Mouse (Mus musculus): ENCODE data around the gene 1110002E22Rik. TPM values are rescaled to one million over a fixed set of nuclear protein-coding genes. Genes with fewer than 3 reads are reported as not detected.
A peak's percentile ranks its signal among the peaks of the same experiment; 100 is the strongest.

The 1110002E22Rik gene
- total and polyA plus RNA-seq, 2 experiments from 2014 or later, result 0.07 to 0.19 TPM

GRCm38 (mm10) chr3:138062673-138063072, 2.2 kb upstream of the 1110002E22Rik start:
- TF ChIP-seq CTCF (IDR thresholded peaks at IDR 0.05; ENCODE audit: low read depth), result no peak
- Histone ChIP-seq H3K9ac (no peak overlapping the region), H3K27ac (ENCODE audit: low read depth, low read length) (no peak overlapping the region), H3K4me2 (ENCODE audit: low read depth) (no peak overlapping the region), H3K9me3 (ENCODE audit: low read length) (no peaks in the 10 kb centered on the region), H3K36me3 (ENCODE audit: insufficient read depth) (no peaks in the 10 kb centered on the region), H3K4me1 (ENCODE audit: insufficient read depth) (peaks cover 12% of the 10 kb centered on the region), H3K27me3 (ENCODE audit: insufficient read depth, low read length) (no peaks in the 10 kb centered on the region), H3K4me3 (ENCODE audit: low read depth, low read length) (no peak overlapping the region)
- DNase-seq, result no peak
- no peak for ATAC-seq
- whole genome bisulfite sequencing, result 65% methylated on average over 4 of the region's 4 CpGs

DNA sequence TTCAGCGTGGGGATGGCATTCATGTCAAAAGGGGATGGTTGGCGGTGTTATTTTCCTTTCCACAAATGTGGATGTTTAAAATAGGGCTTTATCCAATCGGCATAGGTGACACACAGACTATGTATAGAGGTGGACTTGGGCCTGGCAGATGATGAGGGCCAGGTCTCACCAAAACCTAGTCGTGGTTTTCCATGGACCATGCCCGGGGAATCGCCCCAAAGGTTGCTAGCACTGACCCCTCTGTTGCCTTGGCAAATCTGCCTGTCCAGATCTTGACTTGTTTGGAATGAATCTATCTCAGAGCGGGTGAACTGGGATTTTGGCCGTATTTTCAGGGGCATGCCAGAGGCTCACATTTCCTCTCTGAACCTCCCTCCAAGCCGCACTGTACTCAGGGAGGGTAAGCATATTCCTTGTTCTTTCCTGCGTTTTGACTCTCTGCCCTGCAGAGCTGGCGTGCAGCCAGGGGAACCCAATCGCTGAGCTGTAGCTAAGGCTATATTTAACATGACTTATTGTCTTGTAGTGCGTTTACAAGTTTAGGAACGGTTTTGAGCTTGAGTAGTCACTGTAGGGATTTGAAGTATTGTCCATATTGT, 1.0 kb upstream of the 1110002E22Rik start:
- Histone ChIP-seq H3K4me1 (ENCODE audit: insufficient read depth) (peaks cover 12% of the 10 kb centered on the region), H3K9ac (no peak overlapping the region), H3K27ac (ENCODE audit: low read depth, low read length) (no peak overlapping the region), H3K4me3 (ENCODE audit: low read depth, low read length) (no peak overlapping the region), H3K9me3 (ENCODE audit: low read length) (no peaks in the 10 kb centered on the region), H3K27me3 (ENCODE audit: insufficient read depth, low read length) (no peaks in the 10 kb centered on the region), H3K4me2 (ENCODE audit: low read depth) (no peak overlapping the region), H3K36me3 (ENCODE audit: insufficient read depth) (no peaks in the 10 kb centered on the region)
- WGBS, result 50% methylated on average over 14 of the region's 14 CpGs
- DNase-seq (peak; percentile 53), ATAC-seq (peak; percentile 49; the same call in 1 of the 2 replicates)
- TF ChIP-seq CTCF (IDR thresholded peaks at IDR 0.05; ENCODE audit: low read depth), result no peak

- ATAC-seq, result no peak
- H3K36me3 ChIP-seq (ENCODE audit: insufficient read depth), result no peaks in the 10 kb centered on the region
- no peaks in the 10 kb centered on the region for H3K9me3 ChIP-seq (ENCODE audit: low read length)
- WGBS, result 81% methylated on average over 16 of the region's 16 CpGs
- no peaks in the 10 kb centered on the region for H3K27me3 ChIP-seq (ENCODE audit: insufficient read depth, low read length)
- no peak overlapping the region for H3K27ac ChIP-seq (ENCODE audit: low read depth, low read length)
- no peak for DNase-seq
- H3K9ac ChIP-seq, result no peak overlapping the region
- peaks cover 17% of the 10 kb centered on the region for H3K4me1 ChIP-seq (ENCODE audit: insufficient read depth)
- H3K4me2 ChIP-seq (ENCODE audit: low read depth), result no peak overlapping the region
- no peak overlapping the region for H3K4me3 ChIP-seq (ENCODE audit: low read depth, low read length)
- no peak for TF ChIP-seq CTCF (IDR thresholded peaks at IDR 0.05; ENCODE audit: low read depth)
Observed at GRCm38 (mm10) chr3:138065930-138066329, 1.1 kb downstream of the 1110002E22Rik start.

- DNase-seq (peak; percentile 56), ATAC-seq (peak; percentile 60)
- no peak for TF ChIP-seq CTCF (IDR thresholded peaks at IDR 0.05; ENCODE audit: low read depth)
- no peak overlapping the region for H3K9ac ChIP-seq
- peak overlapping the region; percentile 54; the same call in 1 of the 2 replicates for H3K27ac ChIP-seq (ENCODE audit: low read depth, low read length)
- no peak overlapping the region for H3K4me3 ChIP-seq (ENCODE audit: low read depth, low read length)
- peaks cover 17% of the 10 kb centered on the region for H3K4me1 ChIP-seq (ENCODE audit: insufficient read depth)
- H3K36me3 ChIP-seq (ENCODE audit: insufficient read depth), result no peaks in the 10 kb centered on the region
- H3K27me3 ChIP-seq (ENCODE audit: insufficient read depth, low read length), result no peaks in the 10 kb centered on the region
- no peaks in the 10 kb centered on the region for H3K9me3 ChIP-seq (ENCODE audit: low read length)
- WGBS, result 49% methylated on average over 20 of the region's 20 CpGs
- 0 out of 2 replicates have a peak overlapping the region, but pooled peaks have one; percentile 3 for H3K4me2 ChIP-seq (ENCODE audit: low read depth)
Observed at GRCm38 (mm10) chr3:138066348-138066856, 1.6 kb downstream of the 1110002E22Rik start.

- 94% methylated on average over 12 of the region's 12 CpGs for WGBS
Observed at GRCm38 (mm10) chr3:138067288-138067687, 2.4 kb downstream of the 1110002E22Rik start, which contains the start of gene Gm5105. TSS of gene Gm5105 (minus strand) at chr3:138067388.

DNA sequence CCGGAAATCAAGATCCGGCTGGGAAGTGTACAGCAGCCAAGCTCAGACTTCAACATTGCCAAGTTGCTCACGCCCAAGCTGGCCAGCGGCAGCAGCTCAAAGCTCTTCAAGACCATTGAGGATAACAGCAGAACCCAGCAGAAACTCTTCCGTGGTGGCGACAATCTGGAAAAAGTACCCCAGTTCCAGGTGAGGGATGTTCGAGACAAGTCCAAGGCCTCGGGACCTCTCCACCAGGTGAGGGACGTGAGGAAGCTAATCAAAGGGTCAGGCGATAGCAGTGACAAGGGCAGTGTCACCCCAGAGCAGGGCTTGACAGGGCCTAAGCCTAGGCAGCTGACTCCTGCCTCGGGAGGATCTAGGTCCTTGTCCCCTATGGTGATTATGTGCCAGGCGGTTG, 3.3 kb downstream of the 1110002E22Rik start:
- no peak overlapping the region for H3K4me3 ChIP-seq (ENCODE audit: low read depth, low read length)
- peaks cover 17% of the 10 kb centered on the region for H3K4me1 ChIP-seq (ENCODE audit: insufficient read depth)
- ATAC-seq (no peak), DNase-seq (no peak)
- H3K27me3 ChIP-seq (ENCODE audit: insufficient read depth, low read length), result no peaks in the 10 kb centered on the region
- TF ChIP-seq CTCF (IDR thresholded peaks at IDR 0.05; ENCODE audit: low read depth), result no peak
- H3K36me3 ChIP-seq (ENCODE audit: insufficient read depth), result no peaks in the 10 kb centered on the region
- no peak overlapping the region for H3K4me2 ChIP-seq (ENCODE audit: low read depth)
- H3K27ac ChIP-seq (ENCODE audit: low read depth, low read length), result no peak overlapping the region
- H3K9me3 ChIP-seq (ENCODE audit: low read length), result no peaks in the 10 kb centered on the region
- 94% methylated on average over 12 of the region's 12 CpGs for WGBS
- no peak overlapping the region for H3K9ac ChIP-seq

More at GRCm38 (mm10) chr3:138067288-138067687, 2.4 kb downstream of the 1110002E22Rik start, which contains the start of gene Gm5105:
- ATAC-seq (no peak), DNase-seq (no peak)
- no peaks in the 10 kb centered on the region for H3K9me3 ChIP-seq (ENCODE audit: low read length)
- H3K4me1 ChIP-seq (ENCODE audit: insufficient read depth), result peaks cover 17% of the 10 kb centered on the region
- H3K27ac ChIP-seq (ENCODE audit: low read depth, low read length), result peak within 1 kb of the TSS; percentile 54; the same call in 1 of the 2 replicates
- no peak within 1 kb of the TSS for H3K4me3 ChIP-seq (ENCODE audit: low read depth, low read length)
- no peaks in the 10 kb centered on the region for H3K27me3 ChIP-seq (ENCODE audit: insufficient read depth, low read length)
- TF ChIP-seq CTCF (IDR thresholded peaks at IDR 0.05; ENCODE audit: low read depth), result no peak
- H3K36me3 ChIP-seq (ENCODE audit: insufficient read depth), result no peaks in the 10 kb centered on the region
- H3K4me2 ChIP-seq (ENCODE audit: low read depth), result 0 out of 2 replicates have a peak within 1 kb of the TSS, but pooled peaks have one; percentile 3
- H3K9ac ChIP-seq, result no peak within 1 kb of the TSS

DNA sequence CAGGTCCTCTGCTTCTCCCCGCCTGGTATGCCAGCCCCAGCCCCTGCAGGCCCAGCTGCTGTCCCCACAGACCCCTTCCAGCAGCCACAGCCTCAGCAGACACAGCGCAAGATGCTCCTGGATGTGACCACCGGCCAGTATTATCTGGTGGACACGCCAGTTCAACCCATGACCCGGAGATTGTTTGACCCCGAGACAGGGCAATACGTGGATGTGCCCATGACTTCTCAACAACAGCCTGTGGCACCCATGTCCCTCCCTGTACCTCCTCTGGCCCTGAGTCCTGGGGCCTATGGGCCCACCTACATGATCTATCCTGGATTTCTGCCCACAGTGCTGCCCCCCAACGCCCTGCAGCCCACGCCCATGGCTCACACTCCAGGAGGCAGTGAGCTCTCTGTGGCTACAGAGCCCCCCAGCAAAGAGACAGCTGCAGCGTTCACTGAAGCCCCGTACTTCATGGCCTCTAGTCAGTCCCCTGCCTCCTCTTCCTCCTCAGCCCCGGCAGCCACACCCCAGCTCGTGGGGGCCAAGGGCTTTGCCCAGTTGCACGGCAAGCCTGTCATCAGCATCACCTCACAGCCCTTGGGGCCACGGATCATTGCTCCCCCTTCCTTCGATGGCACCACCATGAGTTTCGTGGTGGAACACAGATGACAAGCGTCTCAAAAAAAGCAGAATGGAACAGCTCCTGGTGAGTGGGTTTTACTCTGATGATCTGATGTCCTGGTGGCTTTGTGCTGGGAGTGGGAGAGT, 5.1 kb downstream of the 1110002E22Rik start:
- Histone ChIP-seq H3K9me3 (ENCODE audit: low read length) (no peaks in the 10 kb centered on the region), H3K4me1 (ENCODE audit: insufficient read depth) (peaks cover 16% of the 10 kb centered on the region), H3K4me3 (ENCODE audit: low read depth, low read length) (no peak overlapping the region), H3K36me3 (ENCODE audit: insufficient read depth) (no peaks in the 10 kb centered on the region), H3K27ac (ENCODE audit: low read depth, low read length) (no peak overlapping the region), H3K4me2 (ENCODE audit: low read depth) (no peak overlapping the region), H3K9ac (no peak overlapping the region), H3K27me3 (ENCODE audit: insufficient read depth, low read length) (no peaks in the 10 kb centered on the region)
- 82% methylated on average over 18 of the region's 18 CpGs for WGBS
- DNase-seq (no peak), ATAC-seq (no peak)
- no peak for TF ChIP-seq CTCF (IDR thresholded peaks at IDR 0.05; ENCODE audit: low read depth)
